Mouse (Mus musculus) midbrain, postnatal 0 days (tissue): ENCODE results near the gene Hnf4a. TPM values are rescaled to one million over a fixed set of nuclear protein-coding genes. Genes with fewer than 3 reads are reported as not detected.

Experiments
- ATAC-seq: fragments of 200-750 bp; cut with Nextera tagmentation; 2 replicates; pipeline ENCODE4 v1.8.0; 2017; ENCODE audit warnings: moderate number of reproducible peaks, mild to moderate bottlenecking, moderate TSS enrichment, moderate library complexity; ENCODE audit not compliant: low FRiP score
- DNase-seq: peaks from one replicate; pipeline ENCODE4 v3.0.0-alpha.2; 2015; ENCODE audit warnings: low spot score
- H3K27ac ChIP-seq: fragments of 300-500 bp; sonication (generic); 2 replicates; pipeline ENCODE4 v1.5.1; 2014; ENCODE audit warnings: low read depth, mild to moderate bottlenecking, low read length, mixed read lengths
- H3K27me3 ChIP-seq: fragments of 300-500 bp; sonication (generic); 2 replicates; pipeline ENCODE4 v1.6.1; 2014; ENCODE audit warnings: low read length, control low read depth, mixed read lengths; ENCODE audit not compliant: insufficient read depth
- H3K36me3 ChIP-seq: fragments of 300-500 bp; sonication (generic); 2 replicates; pipeline ENCODE4 v1.6.1; 2014; ENCODE audit warnings: low read length, control low read depth, mixed read lengths; ENCODE audit not compliant: insufficient read depth
- H3K4me1 ChIP-seq: fragments of 300-500 bp; sonication (generic); 2 replicates; pipeline ENCODE4 v1.6.1; 2014; ENCODE audit warnings: mild to moderate bottlenecking, control low read depth, antibody characterized with exemption, low read length, mixed read lengths; ENCODE audit not compliant: insufficient read depth
- H3K4me2 ChIP-seq: fragments of 300-500 bp; sonication (generic); 2 replicates; pipeline ENCODE4 v1.6.1; 2014; ENCODE audit warnings: low read depth, mild to moderate bottlenecking, low read length, mixed read lengths; ENCODE audit not compliant: poor library complexity, severe bottlenecking
- H3K4me3 ChIP-seq: fragments of 300-500 bp; sonication (generic); 2 replicates; pipeline ENCODE4 v1.5.1; 2014; ENCODE audit warnings: low read depth, mild to moderate bottlenecking, low read length, moderate library complexity
- H3K9ac ChIP-seq: fragments of 300-500 bp; sonication (generic); replicated peaks from 2 replicates; pipeline ENCODE4 v1.6.1; 2014; ENCODE audit warnings: mild to moderate bottlenecking, low read length, moderate library complexity, mixed read lengths; ENCODE audit not compliant: poor library complexity, severe bottlenecking
- H3K9me3 ChIP-seq: fragments of 300-500 bp; sonication (generic); 2 replicates; pipeline ENCODE4 v1.6.1; 2016; ENCODE audit warnings: low read length, control low read depth
- CTCF ChIP-seq: IDR thresholded peaks from 2 replicates; pipeline ENCODE4 v1.5.1; 2016; ENCODE audit warnings: antibody characterized with exemption, mild to moderate bottlenecking
- WGBS: fragments of 180-500 bp; shearing (Covaris S2); extraction: QIAGEN DNeasy Blood & Tissue Kit; methylation state at CpG from one replicate; pipeline ENCODE4 v1.1.7; 2014; 5-methylcytosine and 5-hydroxymethylcytosine counted together
- polyA plus RNA-seq: library from polyadenylated mRNA; unstranded; fragments of >200 nt; fragmentation: Nextera tagmentation; extraction: Ambion mirVana; gene quantifications from 2 replicates; pipeline ENCODE4 v1.2.1, GENCODE M21; 2015
- total RNA-seq: library from RNA; depleted of rRNA; stranded (reverse); fragments of >200 nt; gene quantifications from 2 replicates; pipeline ENCODE4 v1.2.3, GENCODE M21; 2014

The Hnf4a gene
- total and polyA plus RNA-seq, 2 experiments from 2014 or later: not detected

GRCm38 (mm10) chr2:163546623-163547318 lies 40.2 kb downstream of the Hnf4a start:
- Histone ChIP-seq H3K27me3 (no peaks in the 10 kb centered on the region), H3K36me3 (no peaks in the 10 kb centered on the region), H3K4me1 (no peaks in the 10 kb centered on the region), H3K9me3 (no peaks in the 10 kb centered on the region), H3K4me2 (no peak overlapping the region), H3K9ac (no peak overlapping the region), H3K27ac (no peak overlapping the region), H3K4me3 (no peak overlapping the region)
- ATAC-seq (no peak), DNase-seq (no peak)
- no peak for TF ChIP-seq CTCF
- WGBS: 77% methylated on average over 14 of the region's 14 CpGs

- no peak for TF ChIP-seq CTCF
- no peak overlapping the region for H3K4me2 ChIP-seq
- H3K4me3 ChIP-seq: no peak overlapping the region
- H3K27me3 ChIP-seq: no peaks in the 10 kb centered on the region
- no peak overlapping the region for H3K27ac ChIP-seq
- ATAC-seq (no peak), DNase-seq (no peak)
- 66% methylated on average over 6 of the region's 6 CpGs for WGBS
- H3K36me3 ChIP-seq: no peaks in the 10 kb centered on the region
- H3K9me3 ChIP-seq: no peaks in the 10 kb centered on the region
- no peak overlapping the region for H3K9ac ChIP-seq
- no peaks in the 10 kb centered on the region for H3K4me1 ChIP-seq
These were observed 42.2 kb downstream of the Hnf4a start for GRCm38 (mm10) chr2:163548822-163549221.

- Histone ChIP-seq H3K27me3 (no peaks in the 10 kb centered on the region), H3K9me3 (no peaks in the 10 kb centered on the region), H3K9ac (no peak overlapping the region), H3K4me3 (no peak overlapping the region), H3K4me1 (no peaks in the 10 kb centered on the region), H3K4me2 (no peak overlapping the region), H3K27ac (no peak overlapping the region), H3K36me3 (no peaks in the 10 kb centered on the region)
- DNase-seq (no peak), ATAC-seq (no peak)
- WGBS: 34% methylated on average over 6 of the region's 6 CpGs
- TF ChIP-seq CTCF: no peak
These were observed 43.2 kb downstream of the Hnf4a start for GRCm38 (mm10) chr2:163549786-163550185.

- ATAC-seq: no peak
- Histone ChIP-seq H3K36me3 (no peaks in the 10 kb centered on the region), H3K4me1 (no peaks in the 10 kb centered on the region), H3K27ac (no peak overlapping the region), H3K9ac (no peak overlapping the region), H3K9me3 (no peaks in the 10 kb centered on the region), H3K4me3 (no peak overlapping the region), H3K27me3 (no peaks in the 10 kb centered on the region), H3K4me2 (no peak overlapping the region)
- WGBS: 90% methylated on average over 8 of the region's 8 CpGs
- DNase-seq: no peak
- no peak for TF ChIP-seq CTCF
These were observed 45.9 kb downstream of the Hnf4a start for GRCm38 (mm10) chr2:163552518-163552929.

- no peak for DNase-seq
- Histone ChIP-seq H3K36me3 (no peaks in the 10 kb centered on the region), H3K27ac (no peak overlapping the region), H3K9me3 (no peaks in the 10 kb centered on the region), H3K4me1 (no peaks in the 10 kb centered on the region), H3K4me2 (no peak overlapping the region), H3K27me3 (no peaks in the 10 kb centered on the region; the same call in 1 of the 2 replicates), H3K4me3 (no peak overlapping the region), H3K9ac (no peak overlapping the region)
- whole genome bisulfite sequencing: 76% methylated on average over 4 of the region's 4 CpGs
- ATAC-seq: no peak
- TF ChIP-seq CTCF: no peak
These were observed 47.9 kb downstream of the Hnf4a start for GRCm38 (mm10) chr2:163554425-163554982.

GRCm38 (mm10) chr2:163554996-163555395 lies 48.4 kb downstream of the Hnf4a start:
- DNase-seq (no peak), ATAC-seq (no peak)
- no peak for TF ChIP-seq CTCF
- Histone ChIP-seq H3K36me3 (no peaks in the 10 kb centered on the region), H3K9me3 (no peaks in the 10 kb centered on the region), H3K4me2 (no peak overlapping the region), H3K4me3 (no peak overlapping the region), H3K4me1 (no peaks in the 10 kb centered on the region), H3K27me3 (no peaks in the 10 kb centered on the region; the same call in 1 of the 2 replicates), H3K27ac (no peak overlapping the region), H3K9ac (no peak overlapping the region)
- WGBS: 82% methylated on average over 6 of the region's 6 CpGs
